Mouse (Mus musculus) embryonic facial prominence, embryonic 10.5 days (tissue): ENCODE data around the gene Vcam1. TPM values are rescaled to one million over a fixed set of nuclear protein-coding genes. Genes with fewer than 3 reads are reported as not detected.

Source experiments
- DNase-seq: peaks from one replicate; pipeline ENCODE4 v3.0.0-alpha.2; 2017; ENCODE audit warnings: low spot score
- H3K27ac ChIP-seq: fragments of 300-500 bp; sonication (generic); replicated peaks from 2 replicates; pipeline ENCODE4 v1.5.1; 2016; ENCODE audit warnings: mild to moderate bottlenecking
- H3K27me3 ChIP-seq: fragments of 300-500 bp; sonication (generic); replicated peaks from 2 replicates; pipeline ENCODE4 v1.6.1; 2016; ENCODE audit warnings: low read depth, mild to moderate bottlenecking; ENCODE audit not compliant: poor library complexity, severe bottlenecking
- H3K36me3 ChIP-seq: fragments of 300-500 bp; sonication (generic); replicated peaks from 2 replicates; pipeline ENCODE4 v1.6.1; 2016; ENCODE audit warnings: mild to moderate bottlenecking, moderate library complexity
- H3K4me1 ChIP-seq: fragments of 300-500 bp; sonication (generic); 2 replicates; pipeline ENCODE4 v1.6.1; 2016
- H3K4me3 ChIP-seq: fragments of 300-500 bp; sonication (generic); 2 replicates; pipeline ENCODE4 v1.5.1; 2016; ENCODE audit warnings: mild to moderate bottlenecking, moderate library complexity
- H3K9me3 ChIP-seq: fragments of 300-500 bp; sonication (generic); 2 replicates; pipeline ENCODE4 v1.6.1; 2016; ENCODE audit warnings: mild to moderate bottlenecking
- WGBS: fragments of 180-500 bp; shearing (Covaris S2); methylation state at CpG from one replicate; pipeline ENCODE4 v1.1.7; 2016; 5-methylcytosine and 5-hydroxymethylcytosine counted together
- polyA plus RNA-seq: library from polyadenylated mRNA; unstranded; fragments of >200 nt; fragmentation: Nextera tagmentation; extraction: Ambion mirVana; gene quantifications from 2 replicates; pipeline ENCODE4 v1.2.1, GENCODE M21; 2016

Gene Vcam1
- polyA plus RNA-seq, 1 experiment from 2014 or later, result 35.9 TPM

- 89% methylated on average over 4 of the region's 4 CpGs for WGBS
These were observed 6.8 kb downstream of the Vcam1 start for GRCm38 (mm10) chr3:116122696-116123095.

GRCm38 (mm10) chr3:116121026-116121425, 8.5 kb downstream of the Vcam1 start:
- Histone ChIP-seq H3K9me3 (no peaks in the 10 kb centered on the region), H3K4me1 (peaks cover 9% of the 10 kb centered on the region), H3K27me3 (no peaks in the 10 kb centered on the region), H3K4me3 (no peak overlapping the region), H3K27ac (no peak overlapping the region), H3K36me3 (peaks cover 40% of the 10 kb centered on the region)
- 91% methylated on average over 3 of the region's 3 CpGs for WGBS
- DNase-seq, result no peak

More at GRCm38 (mm10) chr3:116122696-116123095, 6.8 kb downstream of the Vcam1 start:
- H3K27ac ChIP-seq, result no peak overlapping the region
- H3K36me3 ChIP-seq, result peaks cover 24% of the 10 kb centered on the region
- H3K4me3 ChIP-seq, result no peak overlapping the region
- H3K9me3 ChIP-seq, result no peaks in the 10 kb centered on the region
- no peak for DNase-seq
- H3K27me3 ChIP-seq, result no peaks in the 10 kb centered on the region
- peaks cover 25% of the 10 kb centered on the region for H3K4me1 ChIP-seq

GRCm38 (mm10) chr3:116120391-116120790, 9.1 kb downstream of the Vcam1 start:
- Histone ChIP-seq H3K9me3 (no peaks in the 10 kb centered on the region), H3K4me1 (peaks cover 6% of the 10 kb centered on the region), H3K36me3 (peaks cover 46% of the 10 kb centered on the region), H3K27me3 (no peaks in the 10 kb centered on the region), H3K27ac (no peak overlapping the region), H3K4me3 (no peak overlapping the region)
- DNase-seq, result no peak
- WGBS, result 91% methylated on average over 6 of the region's 6 CpGs

- Histone ChIP-seq H3K36me3 (peaks cover 42% of the 10 kb centered on the region), H3K4me3 (no peak overlapping the region), H3K27ac (no peak overlapping the region), H3K4me1 (peaks cover 14% of the 10 kb centered on the region), H3K9me3 (no peaks in the 10 kb centered on the region), H3K27me3 (no peaks in the 10 kb centered on the region)
- DNase-seq, result no peak
- WGBS, result 88% methylated on average over 7 of the region's 7 CpGs
These were observed 10.3 kb downstream of the Vcam1 start for GRCm38 (mm10) chr3:116119162-116119561.

- no peaks in the 10 kb centered on the region for H3K27me3 ChIP-seq
- 84% methylated on average over 4 of the region's 4 CpGs for WGBS
- H3K36me3 ChIP-seq, result peaks cover 34% of the 10 kb centered on the region
- H3K9me3 ChIP-seq, result no peaks in the 10 kb centered on the region
- no peak for DNase-seq
- H3K4me3 ChIP-seq, result no peak overlapping the region
- H3K27ac ChIP-seq, result no peak overlapping the region
- peaks cover 29% of the 10 kb centered on the region for H3K4me1 ChIP-seq
These were observed 12.4 kb downstream of the Vcam1 start for GRCm38 (mm10) chr3:116117046-116117445.

GRCm38 (mm10) chr3:116114249-116115188, 15.0 kb downstream of the Vcam1 start:
- Histone ChIP-seq H3K9me3 (no peaks in the 10 kb centered on the region), H3K27me3 (no peaks in the 10 kb centered on the region), H3K4me3 (peak overlapping the region; percentile 29; the same call in 1 of the 2 replicates), H3K36me3 (peaks cover 29% of the 10 kb centered on the region), H3K4me1 (peaks cover 29% of the 10 kb centered on the region), H3K27ac (peak overlapping the region; percentile 72)
- WGBS, result 50% methylated on average over 12 of the region's 12 CpGs
- DNase-seq, result peak; percentile 22

- Histone ChIP-seq H3K9me3 (no peaks in the 10 kb centered on the region), H3K4me1 (peaks cover 29% of the 10 kb centered on the region), H3K27ac (peak overlapping the region; percentile 75), H3K4me3 (peak overlapping the region; percentile 29; the same call in 1 of the 2 replicates), H3K36me3 (peaks cover 29% of the 10 kb centered on the region), H3K27me3 (no peaks in the 10 kb centered on the region)
- 17% methylated on average over 7 of the region's 7 CpGs for WGBS
- DNase-seq, result peak; percentile 26
These were observed 15.8 kb downstream of the Vcam1 start for GRCm38 (mm10) chr3:116113443-116114241.

DNA sequence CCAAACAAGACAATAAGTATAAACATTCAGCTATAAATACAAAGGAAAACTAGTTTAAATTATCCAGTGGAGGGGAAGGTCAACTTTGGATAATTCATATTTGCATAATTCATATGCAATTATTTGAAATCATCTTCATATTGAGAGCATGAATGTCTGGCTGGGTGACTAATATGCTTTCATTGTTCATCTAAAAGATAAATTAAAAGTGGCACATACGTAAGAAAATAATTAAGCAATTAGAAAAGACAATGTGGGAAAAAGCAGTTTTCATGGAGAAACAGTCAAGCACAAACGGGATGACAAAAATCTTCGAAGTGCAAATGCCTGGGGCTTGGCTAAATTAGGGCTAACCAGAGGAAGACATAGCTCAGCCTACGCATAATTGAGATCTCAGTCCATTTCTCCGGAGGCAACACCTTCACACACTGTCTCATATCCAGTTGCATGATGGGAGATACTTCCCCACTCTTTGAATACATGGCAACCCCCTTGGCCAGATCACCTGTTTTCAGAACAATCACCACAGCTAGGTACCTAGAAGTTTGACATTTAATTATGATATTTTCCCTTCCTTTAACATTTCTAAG, 16.6 kb downstream of the Vcam1 start:
- no peaks in the 10 kb centered on the region for H3K9me3 ChIP-seq
- H3K36me3 ChIP-seq, result peaks cover 29% of the 10 kb centered on the region
- H3K4me1 ChIP-seq, result peaks cover 29% of the 10 kb centered on the region
- WGBS, result 65% methylated on average over 5 of the region's 5 CpGs
- H3K27ac ChIP-seq, result no peak overlapping the region
- no peaks in the 10 kb centered on the region for H3K27me3 ChIP-seq
- no peak for DNase-seq
- no peak overlapping the region for H3K4me3 ChIP-seq

- no peak overlapping the region for H3K27ac ChIP-seq
- H3K4me3 ChIP-seq, result peak overlapping the region; percentile 50; the same call in 1 of the 2 replicates
- H3K36me3 ChIP-seq, result peaks cover 4% of the 10 kb centered on the region; the same call in 1 of the 2 replicates
- WGBS, result 62% methylated on average over 5 of the region's 5 CpGs
- H3K27me3 ChIP-seq, result no peaks in the 10 kb centered on the region
- H3K9me3 ChIP-seq, result no peaks in the 10 kb centered on the region
- H3K4me1 ChIP-seq, result peaks cover 9% of the 10 kb centered on the region
- no peak for DNase-seq
These were observed 23.8 kb downstream of the Vcam1 start for GRCm38 (mm10) chr3:116105713-116106112.

DNA sequence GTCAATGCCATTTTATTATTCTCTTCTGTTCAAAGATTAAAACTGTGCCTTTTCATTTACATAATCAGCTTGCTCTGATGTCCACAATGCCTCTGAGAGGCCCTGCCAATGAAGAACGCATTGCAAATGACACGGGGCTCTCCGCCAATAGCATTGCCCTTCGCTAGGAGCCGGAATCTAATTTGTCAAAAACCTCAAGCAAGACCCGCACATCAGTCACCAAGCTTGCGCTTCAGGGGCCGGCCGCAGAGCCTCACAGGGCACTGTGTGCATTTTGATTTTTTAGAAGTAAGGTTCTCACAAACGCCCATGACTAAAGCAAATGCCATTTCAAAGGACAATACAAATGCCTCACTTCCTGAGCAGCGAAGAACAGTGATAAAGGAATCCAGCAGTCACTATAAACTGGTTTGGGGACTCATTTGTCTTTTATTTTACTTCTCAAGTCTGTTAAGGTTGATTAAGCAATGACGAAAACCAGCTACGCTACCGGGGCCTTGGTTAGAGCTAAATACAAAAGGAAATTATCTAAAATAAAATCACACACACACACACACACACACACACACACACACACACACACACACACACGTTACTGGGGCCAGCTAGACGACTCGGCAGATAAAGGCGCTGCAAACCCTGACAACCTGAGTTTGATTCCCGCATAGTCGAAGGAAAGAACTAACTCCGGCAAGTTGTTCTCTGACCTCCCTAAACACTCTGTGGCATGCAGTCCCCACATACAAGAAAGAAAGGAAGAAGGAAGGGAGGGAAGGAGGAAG, 24.4 kb downstream of the Vcam1 start:
- peak overlapping the region; percentile 50 for H3K4me3 ChIP-seq
- peak overlapping the region; percentile 65 for H3K27ac ChIP-seq
- DNase-seq, result peak; percentile 77
- H3K4me1 ChIP-seq, result peaks cover 9% of the 10 kb centered on the region
- no peaks in the 10 kb centered on the region for H3K9me3 ChIP-seq
- H3K36me3 ChIP-seq, result no peaks in the 10 kb centered on the region; the same call in 1 of the 2 replicates
- WGBS, result 12% methylated on average over 21 of the region's 21 CpGs
- no peaks in the 10 kb centered on the region for H3K27me3 ChIP-seq

- DNase-seq, result no peak
- Histone ChIP-seq H3K27me3 (no peaks in the 10 kb centered on the region), H3K9me3 (no peaks in the 10 kb centered on the region), H3K4me1 (peaks cover 9% of the 10 kb centered on the region), H3K36me3 (no peaks in the 10 kb centered on the region), H3K4me3 (no peak overlapping the region), H3K27ac (no peak overlapping the region)
- 68% methylated on average over 4 of the region's 4 CpGs for WGBS
These were observed 25.2 kb downstream of the Vcam1 start for GRCm38 (mm10) chr3:116104270-116104669.
